Mouse (Mus musculus) myocyte (in vitro differentiated cells): Measurements from ENCODE around the gene Btaf1. TPM values are rescaled to one million over a fixed set of nuclear protein-coding genes. Genes with fewer than 3 reads are reported as not detected.

Experiments used
- H3K27me3 ChIP-seq: one replicate; pipeline ENCODE4 v1.6.1; 2011; ENCODE audit not compliant: control insufficient read depth, insufficient read depth, insufficient read length
- H3K36me3 ChIP-seq: one replicate; pipeline ENCODE4 v1.6.1; 2011; ENCODE audit not compliant: control insufficient read depth, insufficient read depth
- H3K4me2 ChIP-seq: one replicate; pipeline ENCODE4 v1.6.1; 2011; ENCODE audit warnings: low read depth, control low read depth
- H3K4me3 ChIP-seq: one replicate; pipeline ENCODE4 v1.5.1; 2011; ENCODE audit warnings: mild to moderate bottlenecking, control low read depth, moderate library complexity
- H3K79me2 ChIP-seq: one replicate; pipeline ENCODE4 v1.6.1; 2011; ENCODE audit not compliant: control insufficient read depth, insufficient read depth
- H3ac ChIP-seq: one replicate; pipeline ENCODE4 v1.6.1; 2011; ENCODE audit not compliant: control insufficient read depth, insufficient read length
- CEBPB ChIP-seq: IDR thresholded peaks from 2 replicates; pipeline ENCODE4 v1.6.1; 2011; ENCODE audit warnings: mild to moderate bottlenecking, moderate library complexity; ENCODE audit not compliant: poor library complexity, insufficient read depth, severe bottlenecking
- E2F4 ChIP-seq: IDR thresholded peaks from one replicate; pipeline ENCODE4 v1.6.1; 2011; ENCODE audit warnings: mild to moderate bottlenecking, control low read depth, moderate library complexity; ENCODE audit not compliant: insufficient read depth
- MAX ChIP-seq: IDR thresholded peaks from one replicate; pipeline ENCODE4 v1.6.1; 2011; ENCODE audit warnings: low read depth, mild to moderate bottlenecking, control low read depth
- MYOD1 ChIP-seq, 3 experiments: IDR thresholded peaks; one replicate each; pipeline ENCODE4 v1.6.1; 2011; ENCODE audit warnings: control low read depth in 2 of 3, low read depth in 2 of 3, mild to moderate bottlenecking in 2 of 3, moderate library complexity in 1 of 3; ENCODE audit not compliant: insufficient read length in 2 of 3, control insufficient read depth in 1 of 3
- MYOG ChIP-seq, 3 experiments: IDR thresholded peaks; one replicate each; pipeline ENCODE4 v1.6.1; 2011; ENCODE audit warnings: control low read depth in 2 of 3, low read depth in 2 of 3, mild to moderate bottlenecking in 2 of 3; ENCODE audit not compliant: insufficient read length in 2 of 3, control insufficient read depth in 1 of 3, insufficient read depth in 1 of 3
- POLR2A ChIP-seq: IDR thresholded peaks from one replicate; pipeline ENCODE4 v1.6.1; 2011; ENCODE audit warnings: low read depth, mild to moderate bottlenecking, control low read depth, moderate library complexity; ENCODE audit not compliant: insufficient read length
- POLR2AphosphoS2 ChIP-seq: IDR thresholded peaks from one replicate; pipeline ENCODE4 v1.6.1; 2011; ENCODE audit warnings: low read depth, control low read depth; ENCODE audit not compliant: insufficient read length
- REST ChIP-seq: IDR thresholded peaks from one replicate; pipeline ENCODE4 v1.6.1; 2011; ENCODE audit warnings: mild to moderate bottlenecking, control low read depth, moderate library complexity; ENCODE audit not compliant: insufficient read depth, insufficient read length
- SRF ChIP-seq: IDR thresholded peaks from one replicate; pipeline ENCODE4 v1.6.1; 2011; ENCODE audit warnings: low read depth; ENCODE audit not compliant: control insufficient read depth, insufficient read length
- TCF12 ChIP-seq: IDR thresholded peaks from one replicate; pipeline ENCODE4 v1.6.1; 2011; ENCODE audit warnings: mild to moderate bottlenecking, control low read depth; ENCODE audit not compliant: poor library complexity, insufficient read depth, severe bottlenecking
- TCF3 ChIP-seq: IDR thresholded peaks from one replicate; pipeline ENCODE4 v1.6.1; 2011; ENCODE audit warnings: low read depth, control low read depth; ENCODE audit not compliant: insufficient read length
- USF1 ChIP-seq: IDR thresholded peaks from one replicate; pipeline ENCODE4 v1.6.1; 2011; ENCODE audit warnings: low read depth, mild to moderate bottlenecking, control low read depth, moderate library complexity
- polyA plus RNA-seq: library from polyadenylated mRNA; unstranded; fragments of >200 nt; fragmentation: generic; extraction: Trizol; gene quantifications from one replicate; pipeline ENCODE4 v1.2.1, GENCODE M21; 2012; ENCODE audit warnings: missing spikeins

Gene Btaf1
- polyA plus RNA-seq, 1 experiment: 4.8 TPM

DNA sequence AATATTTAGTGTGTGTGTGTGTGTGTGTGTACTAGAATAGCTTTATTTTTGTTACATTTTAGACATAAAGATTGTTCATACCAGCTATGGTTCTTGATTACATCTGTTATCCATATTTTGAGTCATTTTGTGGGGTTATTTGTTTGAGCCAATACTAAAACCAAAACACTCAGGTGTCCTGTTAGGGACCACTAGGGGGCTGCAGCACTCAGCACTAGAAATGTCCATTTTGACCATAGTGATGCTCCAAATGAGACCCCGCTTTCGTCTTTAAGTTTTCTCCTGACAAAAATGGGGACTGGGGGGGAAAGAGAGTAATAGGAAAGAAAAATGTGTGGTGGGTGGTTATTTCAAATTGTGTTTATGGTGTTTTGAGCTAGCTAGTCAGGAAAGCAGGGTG lies 39.6 kb upstream of the Btaf1 start:
- Histone ChIP-seq H3K4me3 (no peak overlapping the region), H3K79me2 (no peaks in the 10 kb centered on the region), H3K36me3 (peaks cover 81% of the 10 kb centered on the region), H3ac (no peak overlapping the region), H3K4me2 (no peak overlapping the region), H3K27me3 (no peaks in the 10 kb centered on the region)
- TF ChIP-seq USF1: no peak

GRCm38 (mm10) chr19:36887706-36888105 lies 38.2 kb upstream of the Btaf1 start:
- Histone ChIP-seq H3K4me2 (no peak overlapping the region), H3K36me3 (peaks cover 74% of the 10 kb centered on the region), H3K79me2 (no peaks in the 10 kb centered on the region), H3ac (no peak overlapping the region), H3K27me3 (no peaks in the 10 kb centered on the region), H3K4me3 (no peak overlapping the region)
- TF ChIP-seq REST: no peak
- no peak for TF ChIP-seq POLR2A
- TF ChIP-seq USF1: no peak
- TF ChIP-seq TCF12: no peak
- TF ChIP-seq MYOD1 (IDR thresholded peaks at IDR 0.05; ENCODE audit: control insufficient read depth in 1 of 3, insufficient read length in 2 of 3, low read depth in 2 of 3): no peak
- TF ChIP-seq MAX: no peak
- TF ChIP-seq MYOG (IDR thresholded peaks at IDR 0.05; ENCODE audit: control insufficient read depth in 1 of 3, insufficient read depth in 1 of 3, insufficient read length in 2 of 3, low read depth in 2 of 3): no peak
- no peak for TF ChIP-seq SRF

DNA sequence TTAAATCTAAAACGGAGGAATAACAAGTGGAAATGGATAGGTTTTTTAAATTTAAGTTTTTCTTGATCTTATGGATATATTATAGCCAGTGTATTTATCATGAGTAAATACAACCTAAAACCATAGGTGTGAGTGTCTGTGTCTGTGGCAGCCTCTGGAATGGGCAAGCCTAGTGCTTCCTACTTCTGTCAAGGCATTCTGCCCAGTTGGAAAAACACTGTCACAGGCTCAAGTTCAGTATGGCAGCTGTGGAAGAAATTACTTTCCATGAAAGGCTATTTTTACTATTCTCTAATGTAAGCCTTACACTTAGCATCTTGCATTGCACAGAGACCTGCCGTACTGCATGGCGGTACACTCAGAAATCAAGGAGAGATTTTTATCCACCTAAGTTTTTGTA lies 34.1 kb upstream of the Btaf1 start:
- no peak for TF ChIP-seq MAX
- no peak for TF ChIP-seq USF1
- no peak for TF ChIP-seq SRF
- no peak for TF ChIP-seq REST
- TF ChIP-seq MYOG (IDR thresholded peaks at IDR 0.05; ENCODE audit: control insufficient read depth in 1 of 3, insufficient read depth in 1 of 3, insufficient read length in 2 of 3, low read depth in 2 of 3): no peak
- TF ChIP-seq POLR2A: no peak
- TF ChIP-seq TCF3: no peak
- TF ChIP-seq TCF12: no peak
- TF ChIP-seq MYOD1 (IDR thresholded peaks at IDR 0.05; ENCODE audit: control insufficient read depth in 1 of 3, insufficient read length in 2 of 3, low read depth in 2 of 3): no peak
- TF ChIP-seq POLR2AphosphoS2: no peak
- no peak for TF ChIP-seq E2F4
- Histone ChIP-seq H3K36me3 (peaks cover 52% of the 10 kb centered on the region), H3K79me2 (no peaks in the 10 kb centered on the region), H3K4me3 (no peak overlapping the region), H3K4me2 (no peak overlapping the region), H3ac (no peak overlapping the region), H3K27me3 (no peaks in the 10 kb centered on the region)

GRCm38 (mm10) chr19:36896791-36897569 lies 28.9 kb upstream of the Btaf1 start:
- no peak overlapping the region for H3ac ChIP-seq
- no peak for TF ChIP-seq CEBPB
- no peak for TF ChIP-seq REST
- no peak for TF ChIP-seq POLR2A
- no peak for TF ChIP-seq E2F4
- TF ChIP-seq POLR2AphosphoS2: peak; percentile 37
- H3K4me3 ChIP-seq: no peak overlapping the region
- H3K4me2 ChIP-seq: no peak overlapping the region
- peaks cover 16% of the 10 kb centered on the region for H3K36me3 ChIP-seq
- no peaks in the 10 kb centered on the region for H3K27me3 ChIP-seq
- H3K79me2 ChIP-seq: no peaks in the 10 kb centered on the region

DNA sequence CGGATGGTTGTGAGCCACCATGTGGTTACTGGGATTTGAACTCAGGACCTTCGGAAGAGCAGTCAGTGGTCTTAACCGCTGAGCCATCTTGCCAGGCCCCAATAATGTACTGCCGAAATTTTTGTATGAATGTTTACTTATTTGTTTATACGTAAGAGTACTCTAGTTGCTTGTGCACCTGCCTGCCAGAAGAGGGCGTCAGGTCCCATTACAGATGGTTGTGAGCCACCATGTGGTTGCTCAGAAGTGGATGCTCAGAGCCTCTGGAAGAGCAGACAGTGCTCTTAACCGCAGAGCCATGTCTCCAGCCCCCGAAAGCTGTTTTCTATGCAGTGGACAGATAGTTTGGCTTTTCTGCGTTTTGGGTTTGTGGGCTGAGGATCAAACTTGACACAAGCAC lies 28.1 kb upstream of the Btaf1 start:
- Histone ChIP-seq H3K36me3 (peaks cover 16% of the 10 kb centered on the region), H3K4me2 (no peak overlapping the region), H3ac (no peak overlapping the region), H3K79me2 (no peaks in the 10 kb centered on the region), H3K4me3 (no peak overlapping the region), H3K27me3 (no peaks in the 10 kb centered on the region)
- no peak for TF ChIP-seq CEBPB
- TF ChIP-seq MYOG (IDR thresholded peaks at IDR 0.05; ENCODE audit: control insufficient read depth in 1 of 3, insufficient read depth in 1 of 3, insufficient read length in 2 of 3, low read depth in 2 of 3): no peak
- no peak for TF ChIP-seq POLR2A
- TF ChIP-seq MYOD1 (IDR thresholded peaks at IDR 0.05; ENCODE audit: control insufficient read depth in 1 of 3, insufficient read length in 2 of 3, low read depth in 2 of 3): no peak
- TF ChIP-seq TCF3: no peak
- no peak for TF ChIP-seq TCF12
- no peak for TF ChIP-seq MAX
- TF ChIP-seq E2F4: no peak
- no peak for TF ChIP-seq POLR2AphosphoS2
